Comparison of ENCODE assay signal across 15 mouse cellular contexts in genomic region chr19:57170880-57171279, GRCm38 (mm10).
"Had no signal": no experiment of that assay in that cellular context is flagged by ENCODE, and none has a peak within 500 bp of the region (broad histone marks: within the 10 kb centered on the region; RNA-seq: fewer than 3 reads in every experiment).

No protein-coding gene starts in this region.

- H3K4me3 ChIP-seq: neural tube, embryonic 15.5 days; stomach, embryonic 15.5 days had no signal

- H3K27ac ChIP-seq: neural tube, embryonic 15.5 days; stomach, embryonic 15.5 days; stomach, postnatal 0 days had no signal

- H3K4me2 ChIP-seq: neural tube, embryonic 15.5 days; stomach, embryonic 15.5 days had no signal

- H3K9me3 ChIP-seq: neural tube, embryonic 15.5 days; stomach, embryonic 15.5 days had no signal

- H3K9ac ChIP-seq: neural tube, embryonic 15.5 days; stomach, embryonic 15.5 days had no signal

- H3K36me3 ChIP-seq: stomach, embryonic 15.5 days had no signal

- DNase-seq: retina, postnatal 1 day; right cerebral cortex, adult 18-20 months; right cerebral cortex, postnatal 14 days; right cerebral cortex, postnatal 25 days; right cerebral cortex, postnatal 4 days; spleen, adult 18-20 months; thymus, adult 18-20 months; thymus, adult 2 months; thymus, postnatal 14 days; thymus, postnatal 25 days; thymus, postnatal 36 days; thymus, postnatal 4 days had no signal

- H3K27me3 ChIP-seq: neural tube, embryonic 15.5 days; stomach, embryonic 15.5 days had no signal

- H3K4me1 ChIP-seq: neural tube, embryonic 15.5 days had no signal
